Mouse (Mus musculus) kidney, postnatal 0 days (tissue): ENCODE results near the gene Ddx10. TPM values are rescaled to one million over a fixed set of nuclear protein-coding genes. Genes with fewer than 3 reads are reported as not detected.

ENCODE experiments used
- ATAC-seq: fragments of 200-750 bp; cut with Nextera tagmentation; replicated peaks from 2 replicates; pipeline ENCODE4 v1.8.0; 2017; ENCODE audit warnings: low read depth, moderate number of reproducible peaks, moderate TSS enrichment, moderate library complexity; ENCODE audit not compliant: low FRiP score
- DNase-seq: peaks from one replicate; pipeline ENCODE4 v3.0.0-alpha.2; 2016; ENCODE audit warnings: low spot score
- H3K27ac ChIP-seq: fragments of 300-500 bp; sonication (generic); 2 replicates; pipeline ENCODE4 v1.5.1; 2014; ENCODE audit warnings: mild to moderate bottlenecking
- H3K27me3 ChIP-seq: fragments of 300-500 bp; sonication (generic); 2 replicates; pipeline ENCODE4 v1.6.1; 2014; ENCODE audit warnings: low read length, mixed read lengths; ENCODE audit not compliant: insufficient read depth
- H3K36me3 ChIP-seq: fragments of 300-500 bp; sonication (generic); 2 replicates; pipeline ENCODE4 v1.6.1; 2014; ENCODE audit warnings: low read length, mixed read lengths; ENCODE audit not compliant: insufficient read depth
- H3K4me1 ChIP-seq: fragments of 300-500 bp; sonication (generic); replicated peaks from 2 replicates; pipeline ENCODE4 v1.6.1; 2014; ENCODE audit warnings: antibody characterized with exemption, low read length, mixed read lengths; ENCODE audit not compliant: insufficient read depth
- H3K4me2 ChIP-seq: fragments of 300-500 bp; sonication (generic); 2 replicates; pipeline ENCODE4 v1.6.1; 2014; ENCODE audit warnings: mild to moderate bottlenecking, low read length, moderate library complexity, mixed read lengths
- H3K4me3 ChIP-seq: fragments of 300-500 bp; sonication (generic); replicated peaks from 2 replicates; pipeline ENCODE4 v1.5.1; 2014; ENCODE audit warnings: low read depth, low read length
- H3K9ac ChIP-seq: fragments of 300-500 bp; sonication (generic); 2 replicates; pipeline ENCODE4 v1.6.1; 2014; ENCODE audit warnings: low read depth, low read length
- H3K9me3 ChIP-seq: fragments of 300-500 bp; sonication (generic); replicated peaks from 2 replicates; pipeline ENCODE4 v1.6.1; 2016; ENCODE audit warnings: low read length, inconsistent platforms, mixed read lengths
- CTCF ChIP-seq: IDR thresholded peaks from 2 replicates; pipeline ENCODE4 v1.5.1; 2016; ENCODE audit warnings: antibody characterized with exemption, low read depth, mild to moderate bottlenecking, moderate library complexity
- WGBS: fragments of 180-500 bp; shearing (Covaris S2); extraction: QIAGEN DNeasy Blood & Tissue Kit; methylation state at CpG from one replicate; pipeline ENCODE4 v1.1.7; 2014; 5-methylcytosine and 5-hydroxymethylcytosine counted together
- polyA plus RNA-seq: library from polyadenylated mRNA; unstranded; fragments of >200 nt; fragmentation: Nextera tagmentation; extraction: Ambion mirVana; gene quantifications from 2 replicates; pipeline ENCODE4 v1.2.1, GENCODE M21; 2015

The Ddx10 gene
- polyA plus RNA-seq, 1 experiment from 2014 or later, result 27.2 TPM

DNA sequence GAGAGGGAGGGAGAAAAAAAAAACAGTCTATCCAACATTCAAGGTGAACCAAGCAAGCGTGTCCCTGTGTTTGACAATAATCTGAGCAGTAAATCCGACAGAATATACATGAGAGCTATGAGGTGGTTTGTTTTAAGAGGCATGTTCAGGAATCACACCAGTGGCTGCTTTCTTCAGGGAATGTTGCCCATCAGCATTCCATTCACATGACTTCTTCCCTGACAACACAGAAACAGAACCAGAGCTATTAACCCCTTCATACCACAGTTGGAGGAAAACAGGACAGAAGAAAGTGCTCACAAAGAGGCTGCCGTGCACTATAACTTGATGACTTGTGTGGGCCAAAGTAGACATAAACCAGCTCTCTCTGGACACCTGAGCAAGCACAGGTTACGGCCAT lies 16.5 kb upstream of the Ddx10 start:
- Histone ChIP-seq H3K27me3 (no peaks in the 10 kb centered on the region), H3K4me3 (no peak overlapping the region), H3K9ac (no peak overlapping the region), H3K9me3 (no peaks in the 10 kb centered on the region), H3K4me1 (no peaks in the 10 kb centered on the region), H3K4me2 (no peak overlapping the region), H3K36me3 (no peaks in the 10 kb centered on the region), H3K27ac (no peak overlapping the region)
- ATAC-seq (peak; percentile 52), DNase-seq (peak; percentile 74)
- no peak for TF ChIP-seq CTCF
- 38% methylated on average over 4 of the region's 4 CpGs for WGBS

DNA sequence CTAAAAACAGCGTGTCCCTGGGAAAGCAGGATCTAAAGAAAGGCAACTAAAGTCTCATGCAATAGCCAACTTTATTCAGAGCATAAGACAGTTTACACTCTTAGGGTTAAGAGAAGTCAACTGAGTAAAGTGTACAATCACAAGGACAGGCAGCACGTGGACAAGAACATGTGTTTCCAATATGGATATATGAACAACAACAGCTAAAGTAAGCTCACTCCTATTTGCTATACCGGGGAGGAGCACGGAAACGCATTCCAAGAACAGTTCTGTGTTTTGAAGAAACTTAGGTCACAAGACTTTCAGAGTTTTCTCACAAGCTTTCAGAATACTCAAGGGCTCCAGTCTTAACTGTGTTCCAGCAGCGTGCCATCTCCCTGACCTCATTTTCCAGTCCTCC lies 10.3 kb upstream of the Ddx10 start:
- Histone ChIP-seq H3K9ac (no peak overlapping the region), H3K9me3 (no peaks in the 10 kb centered on the region), H3K27me3 (no peaks in the 10 kb centered on the region), H3K4me3 (no peak overlapping the region), H3K27ac (no peak overlapping the region; the same call in 1 of the 2 replicates), H3K4me2 (no peak overlapping the region), H3K36me3 (no peaks in the 10 kb centered on the region), H3K4me1 (no peaks in the 10 kb centered on the region)
- WGBS, result 48% methylated on average over 6 of the region's 6 CpGs
- no peak for ATAC-seq
- DNase-seq, result no peak
- TF ChIP-seq CTCF, result no peak

DNA sequence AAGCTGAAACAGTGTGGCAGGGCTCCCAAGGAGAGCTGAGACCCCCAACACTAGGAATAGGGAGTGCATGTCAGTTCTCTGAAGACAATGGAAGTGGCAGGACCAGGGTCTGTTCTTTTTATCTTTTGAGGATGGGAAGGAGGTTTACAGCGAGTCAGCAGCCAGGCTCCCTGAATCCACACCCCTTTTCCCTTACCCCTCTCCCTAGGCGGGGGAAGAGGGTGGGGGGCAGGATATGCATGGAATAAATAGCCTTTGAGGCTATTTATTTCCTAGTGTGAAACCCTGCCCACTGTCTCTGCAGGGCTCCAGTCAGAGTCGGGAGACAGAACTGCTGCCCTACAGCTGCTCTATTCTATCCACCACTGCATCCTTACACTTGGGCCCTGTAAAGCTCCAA lies 9.9 kb upstream of the Ddx10 start:
- ATAC-seq, result no peak
- 16% methylated on average over 3 of the region's 3 CpGs for WGBS
- no peak for DNase-seq

DNA sequence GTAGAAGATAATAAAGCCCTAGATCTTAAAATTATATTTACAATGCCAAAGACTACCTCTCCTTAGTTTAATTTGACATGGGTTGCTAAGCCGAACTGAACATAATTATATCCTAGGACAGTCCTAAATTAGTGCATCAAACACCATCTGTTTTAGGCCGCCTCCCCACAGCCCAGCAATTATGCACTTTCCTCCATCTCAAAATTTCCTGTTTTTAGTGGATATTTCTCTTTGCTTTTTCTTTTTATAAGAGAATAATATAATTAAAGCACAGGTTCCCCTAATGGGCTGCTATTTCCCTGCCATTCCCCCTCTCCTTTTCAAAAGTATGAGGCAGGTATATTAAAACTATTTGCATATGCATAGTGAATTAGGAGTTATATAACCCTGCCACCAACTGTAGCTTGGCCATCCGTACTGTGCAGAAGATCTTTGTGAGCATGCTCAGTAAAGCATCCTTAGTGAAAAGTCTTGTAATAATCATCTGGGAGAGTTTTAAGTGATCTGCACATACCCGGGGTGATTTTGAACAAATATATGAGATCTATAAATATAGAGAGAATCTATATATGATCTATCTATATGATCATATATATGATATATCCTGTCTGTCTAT lies 8.9 kb upstream of the Ddx10 start:
- Histone ChIP-seq H3K4me1 (no peaks in the 10 kb centered on the region), H3K36me3 (no peaks in the 10 kb centered on the region), H3K4me3 (no peak overlapping the region), H3K27ac (no peak overlapping the region), H3K27me3 (no peaks in the 10 kb centered on the region), H3K4me2 (no peak overlapping the region), H3K9me3 (no peaks in the 10 kb centered on the region), H3K9ac (no peak overlapping the region)
- no peak for DNase-seq
- 75% methylated on average over 4 of the region's 4 CpGs for WGBS
- no peak for ATAC-seq
- no peak for TF ChIP-seq CTCF

More for the DNA sequence above, 9.9 kb upstream of the Ddx10 start:
- Histone ChIP-seq H3K9ac (0 out of 2 replicates have a peak overlapping the region, but pooled peaks have one; percentile 9), H3K27ac (no peak overlapping the region; the same call in 1 of the 2 replicates), H3K4me2 (no peak overlapping the region), H3K36me3 (no peaks in the 10 kb centered on the region), H3K4me3 (no peak overlapping the region), H3K4me1 (no peaks in the 10 kb centered on the region), H3K9me3 (no peaks in the 10 kb centered on the region), H3K27me3 (no peaks in the 10 kb centered on the region)
- TF ChIP-seq CTCF, result no peak

DNA sequence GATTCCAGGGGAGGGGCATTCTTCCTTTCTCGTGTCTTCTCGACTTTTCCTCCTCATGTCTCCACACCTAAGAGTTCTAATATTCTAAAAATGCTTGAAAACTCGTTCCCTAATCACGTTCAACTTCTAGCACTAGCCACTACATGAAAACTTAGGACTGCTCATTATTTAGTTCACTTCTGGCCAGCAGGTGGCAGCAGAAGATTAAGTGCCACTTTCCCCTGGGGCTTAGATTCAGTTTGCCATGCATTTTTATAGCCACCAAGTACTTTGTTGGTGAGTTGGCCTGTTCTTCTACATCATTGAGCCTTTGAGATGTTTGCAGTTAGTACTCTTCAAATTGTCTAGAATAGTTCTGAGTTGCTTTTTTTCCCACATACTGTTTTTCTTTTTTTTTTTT lies 6.5 kb upstream of the Ddx10 start:
- Histone ChIP-seq H3K4me2 (no peak overlapping the region), H3K4me1 (no peaks in the 10 kb centered on the region), H3K27me3 (no peaks in the 10 kb centered on the region), H3K36me3 (no peaks in the 10 kb centered on the region), H3K9me3 (no peaks in the 10 kb centered on the region), H3K9ac (no peak overlapping the region), H3K4me3 (no peak overlapping the region), H3K27ac (no peak overlapping the region)
- peak; percentile 99 for TF ChIP-seq CTCF
- ATAC-seq (no peak), DNase-seq (peak; percentile 93)
- 6% methylated on average over 4 of the region's 4 CpGs for WGBS

DNA sequence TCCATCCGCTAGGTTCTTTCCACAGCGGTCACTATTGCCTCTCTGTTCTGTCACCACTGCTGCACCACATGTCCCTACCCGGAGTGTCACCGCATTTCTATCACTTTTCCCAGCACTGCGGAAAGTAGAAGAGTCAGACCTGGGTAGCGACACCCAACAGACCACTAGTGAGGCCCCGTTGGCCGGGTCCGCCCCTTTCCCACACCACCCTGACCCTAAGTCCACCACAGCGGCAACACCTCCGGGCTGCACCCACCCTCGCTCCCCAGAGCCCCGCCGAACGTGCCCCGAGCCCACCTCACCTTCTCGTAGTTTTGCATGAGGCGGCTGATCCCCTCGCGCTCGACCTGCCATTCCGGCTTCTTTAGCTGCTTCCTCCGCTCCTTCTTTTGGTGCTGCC lies 337 bp downstream of the Ddx10 start:
- under 1% methylated on average over 23 of the region's 23 CpGs for WGBS

DNA sequence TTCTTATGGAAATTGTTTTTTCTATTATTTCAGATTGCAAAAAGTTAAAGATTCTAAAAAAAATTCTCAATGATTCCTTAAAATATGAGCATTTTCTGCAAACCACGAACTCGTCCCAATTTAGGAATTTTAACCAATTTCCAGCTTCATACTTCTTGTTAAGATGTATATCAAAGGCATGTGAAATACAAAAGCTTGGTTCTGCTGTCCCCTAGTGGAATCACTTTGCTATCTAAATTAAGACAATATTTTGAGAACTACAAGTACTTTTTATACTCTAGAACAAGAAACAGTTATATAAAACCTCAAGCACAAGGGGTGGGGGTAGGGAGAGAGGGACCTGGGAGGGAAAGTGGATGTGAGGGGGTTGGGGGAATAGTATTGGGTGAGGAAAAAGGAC lies 29.7 kb downstream of the Ddx10 start:
- Histone ChIP-seq H3K4me1 (no peaks in the 10 kb centered on the region), H3K36me3 (peaks cover 9% of the 10 kb centered on the region; the same call in 1 of the 2 replicates), H3K4me2 (no peak overlapping the region), H3K4me3 (no peak overlapping the region), H3K27me3 (no peaks in the 10 kb centered on the region), H3K9ac (no peak overlapping the region), H3K27ac (no peak overlapping the region), H3K9me3 (no peaks in the 10 kb centered on the region)
- WGBS, result 73% methylated on average over 2 of the region's 2 CpGs
- TF ChIP-seq CTCF, result peak; percentile 74
- DNase-seq (peak; percentile 57), ATAC-seq (no peak)

More for the DNA sequence above, 337 bp downstream of the Ddx10 start:
- DNase-seq (no peak), ATAC-seq (peak; percentile 52)
- no peaks in the 10 kb centered on the region for H3K36me3 ChIP-seq
- no peaks in the 10 kb centered on the region for H3K9me3 ChIP-seq
- peak overlapping the region; percentile 86 for H3K4me3 ChIP-seq
- no peaks in the 10 kb centered on the region for H3K27me3 ChIP-seq
- H3K9ac ChIP-seq, result peak overlapping the region; percentile 72
- H3K4me2 ChIP-seq, result peak overlapping the region; percentile 87
- peak overlapping the region; percentile 27; the same call in 1 of the 2 replicates for H3K27ac ChIP-seq
- TF ChIP-seq CTCF, result no peak
- no peaks in the 10 kb centered on the region for H3K4me1 ChIP-seq
